Mouse (Mus musculus) cerebellum, adult 2 months (tissue): ENCODE data around the gene Pink1. TPM values are rescaled to one million over a fixed set of nuclear protein-coding genes. Genes with fewer than 3 reads are reported as not detected.
"Not testable (repeated sequence)": the region's sequence is repeated elsewhere in the genome, so short reads cannot be mapped to it uniquely, and the experiment has no call there.

Source experiments
- DNase-seq, 2 experiments: peaks; one replicate each; pipeline ENCODE4 v3.0.0; 2021
- H3K27ac ChIP-seq: fragments of 200-500 bp; 2 replicates; pipeline ENCODE4 v1.5.1; 2012; ENCODE audit warnings: low read length, control low read depth, inconsistent platforms; ENCODE audit not compliant: insufficient read depth
- H3K27me3 ChIP-seq: fragments of 200-500 bp; 2 replicates; pipeline ENCODE4 v1.6.1; 2012; ENCODE audit warnings: inconsistent platforms, mild to moderate bottlenecking, low read length, moderate library complexity; ENCODE audit not compliant: control insufficient read depth, insufficient read depth
- H3K4me1 ChIP-seq: fragments of 200-500 bp; 2 replicates; pipeline ENCODE4 v1.6.1; 2011; ENCODE audit warnings: low read length; ENCODE audit not compliant: control insufficient read depth, insufficient read depth
- H3K4me3 ChIP-seq: fragments of 200-500 bp; replicated peaks from 2 replicates; pipeline ENCODE3; 2011; ENCODE audit warnings: mild to moderate bottlenecking, low read depth, low read length, control low read depth; ENCODE audit not compliant: insufficient read depth
- CTCF ChIP-seq: fragments of 200-500 bp; IDR thresholded peaks from 2 replicates; pipeline ENCODE4 v1.5.1; 2011; ENCODE audit warnings: low read depth, mild to moderate bottlenecking, control low read depth, low read length, moderate library complexity, borderline replicate concordance; ENCODE audit not compliant: insufficient read depth
- POLR2A ChIP-seq: fragments of 200-500 bp; IDR thresholded peaks from 2 replicates; pipeline ENCODE4 v1.6.1; 2011; ENCODE audit warnings: low read length, control low read depth, borderline replicate concordance; ENCODE audit not compliant: insufficient read depth
- WGBS: fragments of 180-500 bp; shearing (Covaris S2); methylation state at CpG from one replicate; pipeline ENCODE4 v1.1.7; 2018; 5-methylcytosine and 5-hydroxymethylcytosine counted together
- polyA plus RNA-seq: library from polyadenylated mRNA; depleted of rRNA; stranded (reverse); fragments of >200 nt; gene quantifications from 2 replicates; pipeline ENCODE4 v1.2.3, GENCODE M21; 2012

The Pink1 gene
- polyA plus RNA-seq, 1 experiment, result 437 TPM

- DNase-seq, result no peak
- Histone ChIP-seq H3K27me3 (no peaks in the 10 kb centered on the region), H3K4me1 (peaks cover 12% of the 10 kb centered on the region), H3K4me3 (peak overlapping the region; percentile 17), H3K27ac (no peak overlapping the region)
- WGBS, result 54% methylated on average over 7 of the region's 7 CpGs
- no peak for TF ChIP-seq POLR2A
- no peak for TF ChIP-seq CTCF
These were observed 1.9 kb upstream of the Pink1 start for GRCm38 (mm10) chr4:138327891-138328470.

DNA sequence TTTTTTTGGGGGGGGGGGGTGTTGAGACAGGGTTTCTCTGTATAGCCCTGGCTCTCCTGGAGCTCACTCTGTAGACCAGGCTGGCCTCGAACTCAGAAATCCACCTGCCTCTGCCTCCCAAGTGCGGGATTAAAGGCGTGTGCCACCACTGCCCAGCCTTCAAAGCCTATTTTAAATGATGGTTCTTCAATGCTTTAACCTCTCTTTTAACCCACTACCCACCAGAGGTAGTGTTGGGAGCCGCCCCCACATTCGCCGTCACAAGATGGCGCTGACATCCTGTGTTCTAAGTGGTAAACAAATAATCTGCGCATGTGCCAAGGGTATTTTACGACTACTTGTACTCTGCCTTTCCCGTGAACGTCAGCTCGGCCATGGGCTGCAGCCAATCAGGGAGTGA lies 1.0 kb upstream of the Pink1 start:
- H3K4me1 ChIP-seq, result peaks cover 13% of the 10 kb centered on the region
- H3K4me3 ChIP-seq, H3K27ac ChIP-seq, DNase-seq, H3K27me3 ChIP-seq: not testable (repeated sequence)
- WGBS, result 50% methylated on average over 8 of the region's 12 CpGs

DNA sequence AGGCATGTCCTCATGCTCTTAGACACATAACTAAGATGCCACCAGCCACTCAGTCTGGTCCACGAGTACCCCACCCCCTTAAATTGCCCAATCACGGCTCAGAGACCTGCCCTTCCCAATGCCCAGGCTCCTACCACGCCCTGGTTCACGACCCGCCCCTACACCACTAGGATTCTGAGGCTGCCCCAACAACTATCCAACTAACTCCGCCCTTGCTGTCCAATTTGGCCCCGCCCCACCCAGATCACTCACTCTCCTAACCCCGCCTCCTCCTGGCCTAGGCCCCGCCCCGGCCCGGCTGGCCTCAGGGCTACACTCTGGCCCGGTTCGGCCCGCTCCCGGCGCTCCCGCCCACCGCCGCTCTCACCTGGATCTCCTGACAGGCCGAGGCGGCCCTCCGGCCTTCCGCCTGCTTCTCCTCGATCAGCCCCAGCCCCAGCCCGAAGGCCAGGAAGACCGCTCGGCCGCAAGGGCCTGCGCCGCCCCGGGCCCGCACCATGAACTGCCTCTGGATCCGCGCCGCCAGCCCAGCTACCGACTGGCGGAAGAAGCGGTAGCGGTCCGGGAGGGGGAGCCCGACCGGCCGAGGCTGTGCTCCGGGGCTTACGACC lies 536 bp downstream of the Pink1 start:
- no peak for TF ChIP-seq CTCF
- TF ChIP-seq POLR2A, result peak; percentile 29; the same call in 1 of the 2 replicates
- Histone ChIP-seq H3K4me1 (peaks cover 4% of the 10 kb centered on the region), H3K4me3 (peak overlapping the region; percentile 68), H3K27ac (peak overlapping the region; percentile 79), H3K27me3 (no peaks in the 10 kb centered on the region)
- DNase-seq, result peak; percentile 94 to 97
- under 1% methylated on average over 45 of the region's 45 CpGs for WGBS

GRCm38 (mm10) chr4:138324451-138324850 lies 1.7 kb downstream of the Pink1 start:
- Histone ChIP-seq H3K27ac (no peak overlapping the region), H3K4me3 (no peak overlapping the region), H3K4me1 (peaks cover 4% of the 10 kb centered on the region), H3K27me3 (no peaks in the 10 kb centered on the region)
- DNase-seq, result no peak
- 91% methylated on average over 3 of the region's 3 CpGs for WGBS
- TF ChIP-seq POLR2A (no peak), CTCF (no peak)

DNA sequence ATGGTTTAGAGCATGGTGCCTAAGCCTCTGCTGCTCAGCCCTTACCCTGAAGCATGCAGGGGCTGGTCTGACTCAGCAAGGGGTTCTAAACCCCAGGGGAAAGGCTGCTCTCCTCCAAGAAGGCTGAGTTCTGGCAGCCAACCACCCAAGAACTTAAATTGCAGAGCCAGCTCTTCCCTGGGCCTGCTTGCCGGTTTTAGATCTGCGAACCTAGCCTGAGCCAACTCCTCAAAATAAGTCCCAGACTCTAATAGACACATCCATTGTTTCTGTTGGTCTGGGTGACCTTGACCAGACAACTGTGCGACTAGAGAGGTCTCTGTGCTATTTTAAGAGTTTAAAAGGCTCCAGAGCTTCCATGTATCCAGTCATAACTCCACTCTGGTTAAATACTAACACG lies 2.4 kb downstream of the Pink1 start:
- WGBS, result 38% methylated on average over 4 of the region's 4 CpGs
- Histone ChIP-seq H3K27me3 (no peaks in the 10 kb centered on the region), H3K4me3 (no peak overlapping the region), H3K4me1 (peaks cover 4% of the 10 kb centered on the region), H3K27ac (no peak overlapping the region)
- no peak for DNase-seq
- TF ChIP-seq CTCF (no peak), POLR2A (no peak)

DNA sequence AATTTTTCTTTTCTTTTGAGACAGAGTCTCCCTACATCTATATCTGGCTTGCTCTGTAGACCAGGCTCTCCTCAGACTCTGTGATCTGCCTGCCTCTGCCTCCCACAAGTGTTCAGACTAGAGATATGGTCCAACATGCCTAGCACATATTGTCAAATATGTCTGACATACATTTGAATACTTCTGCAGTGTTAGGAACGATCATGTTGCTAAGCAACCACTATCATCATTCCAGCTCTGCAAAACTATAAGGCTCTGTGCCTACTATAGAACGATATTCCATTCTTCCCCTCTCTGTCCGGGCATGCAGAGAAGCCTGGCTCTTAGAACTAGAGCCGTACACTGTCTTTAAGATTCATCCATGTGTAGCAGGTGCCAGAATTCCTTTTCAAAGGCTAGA lies 3.4 kb downstream of the Pink1 start:
- Histone ChIP-seq H3K4me3 (no peak overlapping the region), H3K27ac (no peak overlapping the region), H3K4me1 (peaks cover 4% of the 10 kb centered on the region), H3K27me3 (no peaks in the 10 kb centered on the region)
- no peak for TF ChIP-seq POLR2A
- TF ChIP-seq CTCF, result no peak
- WGBS, result 30% methylated on average over 4 of the region's 4 CpGs
- DNase-seq, result no peak

GRCm38 (mm10) chr4:138321488-138321887 lies 4.6 kb downstream of the Pink1 start:
- Histone ChIP-seq H3K27ac (no peak overlapping the region), H3K4me3 (no peak overlapping the region), H3K4me1 (peaks cover 4% of the 10 kb centered on the region), H3K27me3 (no peaks in the 10 kb centered on the region)
- 56% methylated on average over 7 of the region's 7 CpGs for WGBS
- TF ChIP-seq POLR2A, result no peak
- TF ChIP-seq CTCF, result no peak
- no peak for DNase-seq

GRCm38 (mm10) chr4:138320711-138321110 lies 5.4 kb downstream of the Pink1 start:
- Histone ChIP-seq H3K27me3 (no peaks in the 10 kb centered on the region), H3K27ac (no peak overlapping the region), H3K4me1 (peaks cover 4% of the 10 kb centered on the region), H3K4me3 (no peak overlapping the region)
- WGBS, result 68% methylated on average over 11 of the region's 11 CpGs
- TF ChIP-seq POLR2A, result no peak
- TF ChIP-seq CTCF, result no peak
- DNase-seq, result no peak

- 23% methylated on average over 10 of the region's 10 CpGs for WGBS
- TF ChIP-seq CTCF, result peak; percentile 100
- TF ChIP-seq POLR2A, result no peak
- peak; percentile 81 to 89 for DNase-seq
- Histone ChIP-seq H3K27me3 (no peaks in the 10 kb centered on the region), H3K4me1 (peaks cover 4% of the 10 kb centered on the region), H3K4me3 (no peak overlapping the region), H3K27ac (no peak overlapping the region)
These were observed 6.6 kb downstream of the Pink1 start for GRCm38 (mm10) chr4:138319508-138319907.
